Mouse (Mus musculus): Measurements from ENCODE around the gene Mtch1. TPM values are rescaled to one million over a fixed set of nuclear protein-coding genes. Genes with fewer than 3 reads are reported as not detected.
"Not testable (repeated sequence)": the region's sequence is repeated elsewhere in the genome, so short reads cannot be mapped to it uniquely, and the experiment has no call there.

Mtch1 gene
- total RNA-seq, 2 experiments from 2014 or later, result 345 to 350 TPM

GRCm38 (mm10) chr17:29365105-29365621 lies 17.4 kb upstream of the Mtch1 start:
- DNase-seq, result no peak
- intact Hi-C loops (cut with DNase I), result loop anchor here (10.0 kb wide), 1 partner anchor 310 kb away; no protein-coding TSS in a partner anchor

- intact Hi-C loops (cut with DNase I), result loop anchor here (10.0 kb wide), 1 partner anchor 308 kb away; no protein-coding TSS in a partner anchor
These were observed 15.4 kb upstream of the Mtch1 start for GRCm38 (mm10) chr17:29363109-29363508.

GRCm38 (mm10) chr17:29361982-29362691 lies 14.4 kb upstream of the Mtch1 start:
- no peak for DNase-seq
- intact Hi-C loops (cut with DNase I), result loop anchor here (10.0 kb wide), 1 partner anchor 307 kb away; no protein-coding TSS in a partner anchor

More at GRCm38 (mm10) chr17:29363109-29363508, 15.4 kb upstream of the Mtch1 start:
- DNase-seq, result no peak

GRCm38 (mm10) chr17:29360761-29361221 lies 13.1 kb upstream of the Mtch1 start, which contains the start of gene Fgd2:
Gene Fgd2 (plus strand): TSS chr17:29360914.
- intact Hi-C loops (cut with DNase I), result loop anchor here (10.0 kb wide), 1 partner anchor 306 kb away; no protein-coding TSS in a partner anchor
- DNase-seq, result peak in 1 of 2 experiments; percentile 36

GRCm38 (mm10) chr17:29358928-29359327 lies 11.2 kb upstream of the Mtch1 start:
- intact Hi-C loops (cut with DNase I), result no loop called here

GRCm38 (mm10) chr17:29356882-29357281 lies 9.1 kb upstream of the Mtch1 start:
- intact Hi-C loops (cut with DNase I), result no loop called here
- DNase-seq, result no peak

More at GRCm38 (mm10) chr17:29358928-29359327, 11.2 kb upstream of the Mtch1 start:
- no peak for DNase-seq

- intact Hi-C loops (cut with DNase I), result no loop called here
- DNase-seq, result no peak
These were observed 8.7 kb upstream of the Mtch1 start for GRCm38 (mm10) chr17:29356479-29356856.

- DNase-seq, result peak; percentile 93
- intact Hi-C loops (cut with DNase I), result no loop called here
These were observed 8.2 kb upstream of the Mtch1 start for GRCm38 (mm10) chr17:29355841-29356478.

GRCm38 (mm10) chr17:29355461-29355840 lies 7.7 kb upstream of the Mtch1 start:
- no peak for DNase-seq
- intact Hi-C loops (cut with DNase I), result no loop called here

- DNase-seq; intact Hi-C loops (cut with DNase I): not testable (repeated sequence)
These were observed 3.3 kb upstream of the Mtch1 start for GRCm38 (mm10) chr17:29351056-29351455.

GRCm38 (mm10) chr17:29348996-29349395 lies 1.3 kb upstream of the Mtch1 start:
- intact Hi-C loops (cut with DNase I), result no loop called here
- no peak for DNase-seq

- intact Hi-C loops (cut with DNase I), result no loop called here
- DNase-seq, result peak in 1 of 2 experiments; percentile 46
These were observed 549 bp downstream of the Mtch1 start for GRCm38 (mm10) chr17:29347126-29347644.

- intact Hi-C loops (cut with DNase I), result no loop called here
- peak; percentile 66 to 67 for DNase-seq
These were observed 1.1 kb downstream of the Mtch1 start for GRCm38 (mm10) chr17:29346496-29347125.

GRCm38 (mm10) chr17:29345272-29345671 lies 2.5 kb downstream of the Mtch1 start:
- intact Hi-C loops (cut with DNase I), result no loop called here

GRCm38 (mm10) chr17:29343241-29343640 lies 4.5 kb downstream of the Mtch1 start:
- intact Hi-C loops (cut with DNase I), result no loop called here
- no peak for DNase-seq

More at GRCm38 (mm10) chr17:29345272-29345671, 2.5 kb downstream of the Mtch1 start:
- DNase-seq, result no peak

- intact Hi-C loops (cut with DNase I), result no loop called here
- DNase-seq, result peak; percentile 87 to 88
These were observed 5.5 kb downstream of the Mtch1 start for GRCm38 (mm10) chr17:29342010-29342910.

- DNase-seq, result peak; percentile 78 to 80
These were observed 6.1 kb downstream of the Mtch1 start for GRCm38 (mm10) chr17:29341591-29342003.

GRCm38 (mm10) chr17:29340406-29341261 lies 7.1 kb downstream of the Mtch1 start:
- DNase-seq, result peak in 1 of 2 experiments; percentile 47
- intact Hi-C loops (cut with DNase I), result no loop called here

More at GRCm38 (mm10) chr17:29341591-29342003, 6.1 kb downstream of the Mtch1 start:
- intact Hi-C loops (cut with DNase I), result no loop called here

Measured in heart, postnatal 10 days (tissue).